Mouse (Mus musculus): ENCODE data around the gene Vamp5. TPM values are rescaled to one million over a fixed set of nuclear protein-coding genes. Genes with fewer than 3 reads are reported as not detected.

The Vamp5 gene
- polyA plus RNA-seq, 1 experiment from 2014 or later, result 17.3 TPM

- H3K27ac ChIP-seq, result peak within 1 kb of the TSS; percentile 77
- H3K4me2 ChIP-seq (replicated peaks), result peak within 1 kb of the TSS; percentile 90
- peaks cover 31% of the 10 kb centered on the region for H3K36me3 ChIP-seq
- no peaks in the 10 kb centered on the region for H3K9me3 ChIP-seq
- H3K9ac ChIP-seq, result peak within 1 kb of the TSS; percentile 96
- H3K4me3 ChIP-seq, result peak within 1 kb of the TSS; percentile 95
- no peaks in the 10 kb centered on the region for H3K27me3 ChIP-seq (replicated peaks)
- WGBS, result 1% methylated on average over 72 of the region's 72 CpGs
- ATAC-seq (ENCODE audit: low FRiP score, low read depth), result peak; percentile 62
- H3K4me1 ChIP-seq, result peaks cover 34% of the 10 kb centered on the region
Measured at GRCm38 (mm10) chr6:72347166-72347941, 32.9 kb downstream of the Vamp5 start, which contains the start of gene 0610030E20Rik. Gene 0610030E20Rik (plus strand): TSS chr6:72347317.

GRCm38 (mm10) chr6:72346261-72346660, 34.0 kb downstream of the Vamp5 start:
- WGBS, result 83% methylated on average over 4 of the region's 4 CpGs

GRCm38 (mm10) chr6:72345633-72346032, 34.6 kb downstream of the Vamp5 start:
- Histone ChIP-seq H3K27me3 (replicated peaks) (no peaks in the 10 kb centered on the region), H3K36me3 (peaks cover 30% of the 10 kb centered on the region), H3K4me2 (replicated peaks) (peak overlapping the region; percentile 75), H3K9me3 (no peaks in the 10 kb centered on the region), H3K4me1 (peaks cover 34% of the 10 kb centered on the region), H3K9ac (no peak overlapping the region), H3K27ac (no peak overlapping the region), H3K4me3 (peak overlapping the region; percentile 80)
- ATAC-seq (ENCODE audit: low FRiP score, low read depth), result no peak
- WGBS, result 56% methylated on average over 6 of the region's 6 CpGs

More at GRCm38 (mm10) chr6:72346261-72346660, 34.0 kb downstream of the Vamp5 start:
- Histone ChIP-seq H3K9ac (no peak overlapping the region), H3K9me3 (no peaks in the 10 kb centered on the region), H3K27ac (no peak overlapping the region), H3K4me2 (replicated peaks) (peak overlapping the region; percentile 90; the same call in 1 of the 2 replicates), H3K36me3 (peaks cover 33% of the 10 kb centered on the region), H3K4me1 (peaks cover 34% of the 10 kb centered on the region), H3K27me3 (replicated peaks) (no peaks in the 10 kb centered on the region), H3K4me3 (no peak overlapping the region)
- no peak for ATAC-seq (ENCODE audit: low FRiP score, low read depth)

- Histone ChIP-seq H3K27ac (no peak within 1 kb of the TSS), H3K27me3 (replicated peaks) (no peaks in the 10 kb centered on the region), H3K4me1 (peaks cover 34% of the 10 kb centered on the region), H3K36me3 (peaks cover 24% of the 10 kb centered on the region), H3K4me2 (replicated peaks) (peak within 1 kb of the TSS; percentile 90), H3K4me3 (peak within 1 kb of the TSS; percentile 80), H3K9ac (peak within 1 kb of the TSS; percentile 89), H3K9me3 (no peaks in the 10 kb centered on the region)
- WGBS, result under 1% methylated on average over 30 of the region's 30 CpGs
- ATAC-seq (ENCODE audit: low FRiP score, low read depth), result peak; percentile 84
Measured at GRCm38 (mm10) chr6:72345074-72345567, 35.1 kb downstream of the Vamp5 start, which contains the start of gene Usp39. Gene Usp39 (minus strand): TSS chr6:72345184.

DNA sequence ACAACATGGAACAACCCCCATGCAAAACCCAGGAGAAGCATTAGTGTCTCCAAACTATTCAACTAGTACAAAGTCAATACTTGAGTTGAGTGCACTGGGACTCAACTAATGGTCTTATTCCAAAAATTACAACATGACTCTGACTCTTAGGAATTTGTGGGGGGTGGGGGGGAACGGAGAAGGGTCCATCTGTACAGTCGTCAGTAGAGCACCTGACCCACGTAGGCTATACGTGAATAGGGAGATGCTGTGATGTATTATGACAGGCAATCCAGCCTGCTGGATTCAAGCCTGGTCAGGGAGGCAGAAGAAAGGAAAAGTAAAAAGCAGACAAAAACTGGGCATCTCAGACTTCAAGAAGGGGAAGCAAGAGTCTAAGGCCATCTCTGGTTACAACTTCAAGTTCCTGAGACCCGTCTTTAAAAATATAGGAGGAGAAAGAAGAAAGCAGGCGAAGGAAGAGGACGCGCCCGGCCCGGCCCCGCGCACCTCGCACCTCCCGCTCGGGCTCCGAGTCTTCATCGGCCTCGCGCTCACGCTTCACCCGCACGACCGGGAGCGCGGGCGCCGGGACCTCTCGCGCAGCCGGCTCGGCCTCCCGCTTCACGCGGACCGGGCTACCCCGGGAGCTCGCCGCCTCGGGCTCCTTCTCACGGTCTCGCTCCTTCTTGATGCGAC, 35.7 kb downstream of the Vamp5 start:
- no peaks in the 10 kb centered on the region for H3K27me3 ChIP-seq (replicated peaks)
- peaks cover 24% of the 10 kb centered on the region for H3K36me3 ChIP-seq
- H3K27ac ChIP-seq, result no peak overlapping the region
- peak; percentile 55 for ATAC-seq (ENCODE audit: low FRiP score, low read depth)
- WGBS, result under 1% methylated on average over 42 of the region's 42 CpGs
- peak overlapping the region; percentile 80 for H3K4me3 ChIP-seq
- H3K9ac ChIP-seq, result peak overlapping the region; percentile 89
- peaks cover 34% of the 10 kb centered on the region for H3K4me1 ChIP-seq
- peak overlapping the region; percentile 75 for H3K4me2 ChIP-seq (replicated peaks)
- H3K9me3 ChIP-seq, result no peaks in the 10 kb centered on the region

DNA sequence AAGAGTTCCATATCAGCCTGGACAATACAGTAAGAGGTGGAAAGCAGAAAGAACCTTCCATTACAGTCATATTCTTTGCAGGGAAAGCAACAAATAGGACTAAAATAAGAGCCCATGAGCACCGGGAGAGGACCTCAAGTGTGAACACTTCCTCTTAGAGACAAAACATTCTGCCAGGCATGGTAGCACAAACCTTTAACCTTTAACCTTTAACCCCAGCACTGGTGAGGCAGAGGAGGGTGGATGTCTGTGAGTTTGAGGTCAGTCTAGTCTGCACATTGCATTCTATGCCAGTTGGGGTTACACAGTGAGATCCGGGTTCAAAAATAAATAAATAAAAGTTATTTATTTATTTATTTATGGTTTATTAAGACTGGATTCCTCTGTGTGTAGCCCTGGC, 39.8 kb downstream of the Vamp5 start:
- H3K27ac ChIP-seq, result no peak overlapping the region
- peaks cover 11% of the 10 kb centered on the region for H3K4me1 ChIP-seq
- no peaks in the 10 kb centered on the region for H3K27me3 ChIP-seq (replicated peaks)
- WGBS, result 80% methylated on average over 2 of the region's 2 CpGs
- no peak overlapping the region for H3K9ac ChIP-seq
- H3K9me3 ChIP-seq, result no peaks in the 10 kb centered on the region
- no peak for ATAC-seq (ENCODE audit: low FRiP score, low read depth)
- peaks cover 51% of the 10 kb centered on the region for H3K36me3 ChIP-seq
- no peak overlapping the region for H3K4me3 ChIP-seq
- no peak overlapping the region for H3K4me2 ChIP-seq (replicated peaks)

DNA sequence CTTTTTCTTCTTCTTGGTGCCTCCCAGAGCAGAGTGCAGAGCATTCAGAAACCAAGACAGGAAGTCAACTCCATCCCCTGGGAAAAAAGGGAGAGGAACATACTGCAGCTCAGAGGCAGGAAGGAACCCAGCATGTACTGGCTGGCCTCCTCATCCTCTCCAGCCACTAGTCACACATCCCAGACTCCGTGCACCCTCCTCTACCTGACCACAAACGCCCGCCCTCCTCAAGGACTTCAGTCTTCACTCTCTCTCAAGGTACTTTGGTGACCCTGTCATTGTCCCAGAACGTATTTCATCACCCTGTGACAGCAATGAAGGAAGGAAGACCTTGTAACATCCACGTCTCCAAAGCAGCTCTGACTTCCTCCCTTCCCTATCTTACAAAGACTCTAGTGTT, 47.2 kb downstream of the Vamp5 start:
- WGBS, result 85% methylated on average over 5 of the region's 5 CpGs
- no peaks in the 10 kb centered on the region for H3K27me3 ChIP-seq (replicated peaks)
- H3K4me1 ChIP-seq, result no peaks in the 10 kb centered on the region
- H3K9ac ChIP-seq, result no peak overlapping the region
- H3K9me3 ChIP-seq, result no peaks in the 10 kb centered on the region
- H3K4me2 ChIP-seq (replicated peaks), result no peak overlapping the region
- no peak for ATAC-seq (ENCODE audit: low FRiP score, low read depth)
- no peak overlapping the region for H3K27ac ChIP-seq
- H3K36me3 ChIP-seq, result peaks cover 90% of the 10 kb centered on the region
- no peak overlapping the region for H3K4me3 ChIP-seq

DNA sequence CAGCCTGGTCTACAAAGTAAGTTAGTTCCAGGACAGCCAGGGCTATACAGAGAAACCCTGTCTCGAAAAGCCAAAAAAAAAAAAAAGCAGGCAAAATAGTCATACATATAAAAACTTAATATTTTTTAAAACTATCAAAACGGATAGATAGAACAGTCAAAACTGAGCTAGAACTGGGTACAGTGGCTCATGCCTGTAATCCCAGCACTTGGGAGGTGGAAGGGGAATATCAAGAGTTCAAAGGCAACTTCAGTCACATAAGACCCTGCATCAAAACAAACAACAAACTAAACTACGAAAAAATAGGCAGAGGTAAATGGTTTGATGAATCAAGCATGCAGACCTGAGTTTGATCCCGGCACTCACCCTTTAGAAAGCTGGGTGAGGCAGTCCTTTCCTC, 50.1 kb downstream of the Vamp5 start:
- no peaks in the 10 kb centered on the region for H3K4me1 ChIP-seq
- no peaks in the 10 kb centered on the region for H3K27me3 ChIP-seq (replicated peaks)
- ATAC-seq (ENCODE audit: low FRiP score, low read depth), result no peak
- H3K27ac ChIP-seq, result no peak overlapping the region
- H3K4me3 ChIP-seq, result no peak overlapping the region
- peaks cover 86% of the 10 kb centered on the region for H3K36me3 ChIP-seq
- no peaks in the 10 kb centered on the region for H3K9me3 ChIP-seq
- H3K9ac ChIP-seq, result no peak overlapping the region
- no peak overlapping the region for H3K4me2 ChIP-seq (replicated peaks)
- 99% methylated on average over 4 of the region's 4 CpGs for WGBS

DNA sequence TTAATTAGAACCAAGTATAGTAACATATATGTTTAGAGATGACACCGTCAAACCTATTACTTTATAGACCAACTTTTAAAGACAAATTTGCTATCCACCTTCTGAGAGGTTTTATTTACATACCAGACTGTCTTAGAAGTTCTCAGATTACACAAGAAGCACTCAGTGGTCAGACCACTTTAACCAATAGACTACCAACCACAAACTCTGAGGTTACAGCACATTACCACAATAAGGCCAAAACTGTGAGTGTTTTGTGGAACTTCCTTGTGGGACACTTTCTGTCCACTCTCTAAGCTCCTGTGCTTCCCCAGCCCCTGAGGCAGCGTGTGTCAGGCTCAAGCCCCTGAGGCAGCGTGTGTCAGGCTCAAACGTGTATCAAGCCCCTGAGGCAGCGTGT, 51.2 kb downstream of the Vamp5 start:
- Histone ChIP-seq H3K27me3 (replicated peaks) (no peaks in the 10 kb centered on the region), H3K27ac (no peak overlapping the region), H3K4me3 (no peak overlapping the region), H3K36me3 (peaks cover 87% of the 10 kb centered on the region), H3K9ac (no peak overlapping the region), H3K4me1 (no peaks in the 10 kb centered on the region), H3K4me2 (replicated peaks) (no peak overlapping the region), H3K9me3 (no peaks in the 10 kb centered on the region)
- WGBS, result 97% methylated on average over 5 of the region's 5 CpGs
- no peak for ATAC-seq (ENCODE audit: low FRiP score, low read depth)

GRCm38 (mm10) chr6:72326274-72326673, 54.0 kb downstream of the Vamp5 start:
- Histone ChIP-seq H3K9ac (no peak overlapping the region), H3K9me3 (no peaks in the 10 kb centered on the region), H3K27me3 (replicated peaks) (no peaks in the 10 kb centered on the region), H3K4me1 (no peaks in the 10 kb centered on the region), H3K4me3 (no peak overlapping the region), H3K36me3 (peaks cover 90% of the 10 kb centered on the region), H3K27ac (no peak overlapping the region), H3K4me2 (replicated peaks) (no peak overlapping the region)
- 86% methylated on average over 6 of the region's 6 CpGs for WGBS
- no peak for ATAC-seq (ENCODE audit: low FRiP score, low read depth)

DNA sequence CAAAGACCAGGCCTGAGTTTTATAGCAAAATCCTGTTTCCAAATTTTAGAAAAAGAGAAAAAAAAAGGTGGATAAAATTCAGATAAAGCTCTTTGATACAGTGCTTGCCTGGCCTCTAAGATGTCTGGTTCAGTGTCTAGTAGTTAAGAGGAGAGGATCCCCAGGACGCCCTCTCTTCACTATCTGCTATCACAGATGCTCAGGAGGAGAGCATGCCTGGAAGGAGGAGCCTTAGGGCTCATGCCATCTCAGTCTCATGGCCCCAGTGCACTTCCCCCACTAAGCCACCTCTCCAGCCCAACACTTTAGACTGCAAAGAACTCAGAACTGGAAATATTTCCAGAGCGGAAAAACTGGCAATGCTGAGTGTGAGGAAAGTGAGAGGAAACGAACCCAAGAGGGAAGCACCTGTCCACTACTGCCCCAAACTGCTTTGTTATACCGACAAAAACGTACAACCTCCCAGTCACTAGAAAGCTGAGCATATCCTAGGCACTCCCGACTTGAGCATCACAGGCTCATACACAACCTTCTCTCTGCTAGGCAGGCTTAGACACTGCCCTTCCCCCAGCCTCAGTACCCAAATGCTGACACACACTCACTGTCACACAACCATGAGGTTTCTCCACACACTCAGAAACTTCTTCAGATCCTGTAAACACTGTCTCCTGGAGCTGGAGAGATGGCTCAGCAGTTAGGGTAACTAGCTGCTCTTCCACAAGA, 56.3 kb downstream of the Vamp5 start:
- Histone ChIP-seq H3K9ac (no peak overlapping the region), H3K4me2 (replicated peaks) (no peak overlapping the region), H3K9me3 (no peaks in the 10 kb centered on the region), H3K36me3 (peaks cover 91% of the 10 kb centered on the region), H3K27ac (no peak overlapping the region), H3K4me3 (no peak overlapping the region), H3K27me3 (replicated peaks) (no peaks in the 10 kb centered on the region), H3K4me1 (no peaks in the 10 kb centered on the region)
- WGBS, result 95% methylated on average over 6 of the region's 6 CpGs
- no peak for ATAC-seq (ENCODE audit: low FRiP score, low read depth)

DNA sequence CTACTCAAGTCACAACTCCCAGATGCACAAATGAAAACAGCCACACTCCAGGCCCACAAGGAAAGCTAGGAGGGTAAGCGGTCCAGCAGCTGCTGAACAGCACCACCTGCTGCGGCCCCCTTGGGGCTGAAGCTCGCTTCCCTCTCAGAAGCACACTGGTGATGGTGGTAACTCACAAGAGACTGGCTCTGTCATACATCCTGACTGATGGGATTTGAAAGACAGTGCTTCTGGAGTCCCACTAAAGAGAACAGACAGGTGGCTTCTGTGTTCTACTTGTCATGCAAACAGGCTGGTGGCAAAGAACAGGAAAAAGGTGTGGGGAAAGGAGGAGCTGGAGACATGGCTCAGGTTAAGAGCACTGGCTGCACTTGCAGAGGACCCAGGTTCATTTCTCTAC, 57.3 kb downstream of the Vamp5 start:
- no peaks in the 10 kb centered on the region for H3K4me1 ChIP-seq
- H3K9me3 ChIP-seq, result no peaks in the 10 kb centered on the region
- H3K36me3 ChIP-seq, result peaks cover 90% of the 10 kb centered on the region
- WGBS, result 94% methylated on average over 3 of the region's 3 CpGs
- no peak overlapping the region for H3K4me2 ChIP-seq (replicated peaks)
- H3K27ac ChIP-seq, result no peak overlapping the region
- no peak overlapping the region for H3K4me3 ChIP-seq
- H3K27me3 ChIP-seq (replicated peaks), result no peaks in the 10 kb centered on the region
- no peak for ATAC-seq (ENCODE audit: low FRiP score, low read depth)
- no peak overlapping the region for H3K9ac ChIP-seq

Measured in neural tube, embryonic 12.5 days (tissue).